Mouse (Mus musculus) kidney, adult 11 months (tissue): ENCODE data around the gene Ambra1.

Experiments used
- DNase-seq: peaks from one replicate; pipeline ENCODE4 v3.0.0; 2022

The Ambra1 gene

GRCm38 (mm10) chr2:91876000-91876805 is 146.3 kb downstream of the Ambra1 start:
- DNase-seq, result no peak

- DNase-seq, result no peak
Observed at GRCm38 (mm10) chr2:91876806-91877140, 146.8 kb downstream of the Ambra1 start.

- no peak for DNase-seq
Observed at GRCm38 (mm10) chr2:91878387-91879180, 148.7 kb downstream of the Ambra1 start.

- DNase-seq, result no peak
Observed at GRCm38 (mm10) chr2:91883961-91884360, 154.0 kb downstream of the Ambra1 start.

- DNase-seq, result no peak
Observed at GRCm38 (mm10) chr2:91884616-91885015, 154.7 kb downstream of the Ambra1 start.

- DNase-seq, result no peak
Observed at GRCm38 (mm10) chr2:91894716-91895115, 164.8 kb downstream of the Ambra1 start.

- DNase-seq, result no peak
Observed at GRCm38 (mm10) chr2:91895401-91895800, 165.5 kb downstream of the Ambra1 start.

- DNase-seq, result no peak
Observed at GRCm38 (mm10) chr2:91897968-91898367, 168.0 kb downstream of the Ambra1 start.

GRCm38 (mm10) chr2:91899141-91899540 is 169.2 kb downstream of the Ambra1 start:
- DNase-seq, result no peak

- no peak for DNase-seq
Observed at GRCm38 (mm10) chr2:91900431-91900830, 170.5 kb downstream of the Ambra1 start.

GRCm38 (mm10) chr2:91902336-91902735 is 172.4 kb downstream of the Ambra1 start:
- no peak for DNase-seq

GRCm38 (mm10) chr2:91903171-91903925 is 173.4 kb downstream of the Ambra1 start:
- no peak for DNase-seq

GRCm38 (mm10) chr2:91904618-91905307 is 174.8 kb downstream of the Ambra1 start:
- no peak for DNase-seq

- no peak for DNase-seq
Observed at GRCm38 (mm10) chr2:91906141-91906540, 176.2 kb downstream of the Ambra1 start.

- DNase-seq, result no peak
Observed at GRCm38 (mm10) chr2:91912616-91913015, 182.7 kb downstream of the Ambra1 start.

GRCm38 (mm10) chr2:91913328-91914110 is 183.6 kb downstream of the Ambra1 start:
- DNase-seq, result no peak

- no peak for DNase-seq
Observed at GRCm38 (mm10) chr2:91916346-91916977, 186.5 kb downstream of the Ambra1 start.

GRCm38 (mm10) chr2:91917096-91917495 is 187.2 kb downstream of the Ambra1 start:
- no peak for DNase-seq

- no peak for DNase-seq
Observed at GRCm38 (mm10) chr2:91920130-91920529, 190.2 kb downstream of the Ambra1 start.

- DNase-seq, result peak; percentile 73
Observed at GRCm38 (mm10) chr2:91921181-91921789, 191.4 kb downstream of the Ambra1 start.
